Mouse (Mus musculus) adrenal gland (tissue): ENCODE results near the gene Ceacam9.

Experiments used
- intact Hi-C: fragments of 180-260 bp; cut with DNase I; formaldehyde crosslinking; loops from one replicate; pipeline ENCODE4 v1.15.1; 2025

Ceacam9 gene

DNA sequence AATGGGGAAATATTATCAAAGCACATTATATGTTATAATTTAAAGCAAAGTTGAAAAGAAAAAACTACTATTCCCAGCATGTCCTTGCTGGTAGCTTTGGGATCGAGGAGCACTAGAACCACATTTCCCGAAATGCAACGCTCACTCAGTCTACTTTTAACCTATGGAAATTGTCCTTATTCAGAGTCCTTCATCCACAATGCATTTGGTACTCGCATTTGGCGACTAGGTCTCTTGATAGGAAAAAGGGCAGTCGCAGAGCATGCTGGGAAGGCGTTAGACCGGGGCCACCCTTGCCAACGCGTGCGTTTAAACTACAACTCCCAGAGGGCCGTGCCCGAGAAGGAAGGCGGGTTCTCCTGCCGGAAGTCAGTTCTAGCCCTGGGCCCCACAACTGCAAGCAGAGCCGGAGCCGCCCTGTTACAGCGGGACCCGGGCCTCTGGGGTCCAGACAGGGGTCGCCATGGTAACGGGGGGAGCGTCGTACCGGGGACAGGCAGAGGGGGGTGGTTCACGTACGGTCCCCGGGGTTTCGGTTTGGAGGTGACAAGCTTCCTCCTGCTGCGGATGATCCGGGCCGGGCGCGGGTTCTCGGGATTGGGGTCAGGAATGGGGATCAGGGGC, 16.5 kb downstream of the Ceacam9 start, which contains the start of gene Ap2s1:
TSS of gene Ap2s1 (plus strand) at position 338 of the 624 bp plus-strand sequence.
- intact Hi-C loops, result no loop called here

DNA sequence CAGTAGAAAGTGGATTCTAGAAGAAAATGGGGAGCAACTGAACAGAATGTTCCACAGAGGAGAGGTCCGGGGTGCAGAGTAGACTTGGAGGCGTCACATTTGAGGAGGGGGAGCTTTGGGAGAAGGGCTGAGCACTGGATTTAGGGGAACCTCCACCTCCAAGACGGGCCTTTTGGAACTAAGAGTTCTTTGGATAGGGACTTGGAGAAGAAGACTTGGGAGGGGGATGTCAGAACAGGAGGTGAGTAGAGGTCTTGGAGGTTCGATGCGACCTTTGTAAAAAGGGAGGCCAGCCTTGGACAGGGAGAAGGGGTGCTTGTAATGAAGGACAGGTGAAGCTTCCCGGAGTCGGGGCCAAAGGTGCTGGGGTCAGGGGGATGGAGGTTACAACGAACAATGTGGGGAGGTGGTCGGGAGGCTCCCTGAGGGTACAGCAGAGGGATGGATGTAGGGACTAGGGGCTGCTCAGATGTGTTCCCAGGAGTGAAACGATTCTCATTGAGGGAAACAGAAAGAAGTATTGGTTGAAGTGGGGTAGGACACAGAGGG, 17.4 kb downstream of the Ceacam9 start:
- intact Hi-C loops, result no loop called here

DNA sequence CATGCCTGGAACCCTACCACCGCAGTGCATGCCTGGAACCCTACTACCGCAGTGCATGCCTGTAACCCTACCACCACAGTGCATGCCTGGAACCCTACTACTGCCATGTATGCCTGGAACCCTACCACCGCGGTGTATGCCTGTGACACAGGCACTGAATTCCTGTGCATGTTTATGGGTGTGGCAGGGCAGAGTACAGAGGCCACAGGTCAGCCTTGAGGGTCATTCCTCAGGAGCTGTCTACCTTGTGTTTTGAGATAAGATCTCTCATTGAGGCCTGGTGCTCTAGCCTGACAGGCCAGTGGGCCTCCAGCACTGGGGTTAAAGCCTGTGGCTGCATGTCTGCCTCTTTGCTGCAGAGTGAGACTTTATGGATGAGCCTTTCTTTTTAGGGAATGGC, 23.6 kb downstream of the Ceacam9 start:
- intact Hi-C loops, result no loop called here

- intact Hi-C loops, result loop anchor here (1.0 kb wide), 1 partner anchor 63 kb away; no protein-coding TSS in a partner anchor
These were observed 24.4 kb downstream of the Ceacam9 start for GRCm38 (mm10) chr7:16746093-16746492.

DNA sequence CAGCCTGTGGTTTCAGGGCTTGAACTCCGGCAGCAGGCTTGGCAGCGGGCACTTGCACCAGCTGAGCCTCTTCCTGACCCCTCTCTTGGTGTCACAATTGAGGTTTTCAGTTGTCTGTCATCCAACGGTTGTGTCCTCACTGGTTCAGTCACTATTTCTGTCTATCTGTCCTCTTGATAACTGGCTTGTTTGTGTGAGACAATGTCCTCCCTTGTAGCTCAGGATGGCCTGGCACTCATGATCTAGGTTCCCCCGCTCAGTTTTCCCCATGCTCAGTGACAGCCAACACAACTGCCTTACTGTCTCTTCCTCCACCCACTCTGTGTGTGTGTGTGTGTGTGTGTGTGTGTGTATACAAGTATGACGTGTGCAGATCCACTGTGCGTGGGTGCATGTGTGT, 25.9 kb downstream of the Ceacam9 start:
- intact Hi-C loops, result no loop called here

DNA sequence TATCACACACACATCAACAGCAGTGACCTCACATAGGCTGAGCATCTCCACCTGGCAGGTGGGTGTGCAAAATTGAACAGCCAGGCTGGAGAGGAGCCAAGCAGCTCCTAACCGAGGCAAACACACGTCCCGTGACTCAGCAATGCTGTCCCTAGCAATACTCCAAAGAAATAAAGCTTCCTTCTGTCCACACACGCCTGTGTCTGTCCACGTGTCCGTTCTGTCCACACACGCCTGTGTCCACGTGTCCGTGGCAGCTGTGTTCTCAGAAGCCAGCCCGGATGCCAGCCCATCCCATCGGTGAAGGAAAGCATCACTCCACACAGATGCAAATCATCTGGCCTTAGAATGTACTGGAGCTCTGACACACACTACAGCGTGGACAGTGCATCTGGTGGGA, 30.3 kb downstream of the Ceacam9 start:
- intact Hi-C loops, result no loop called here

GRCm38 (mm10) chr7:16755362-16756017, 33.8 kb downstream of the Ceacam9 start:
- intact Hi-C loops, result no loop called here

DNA sequence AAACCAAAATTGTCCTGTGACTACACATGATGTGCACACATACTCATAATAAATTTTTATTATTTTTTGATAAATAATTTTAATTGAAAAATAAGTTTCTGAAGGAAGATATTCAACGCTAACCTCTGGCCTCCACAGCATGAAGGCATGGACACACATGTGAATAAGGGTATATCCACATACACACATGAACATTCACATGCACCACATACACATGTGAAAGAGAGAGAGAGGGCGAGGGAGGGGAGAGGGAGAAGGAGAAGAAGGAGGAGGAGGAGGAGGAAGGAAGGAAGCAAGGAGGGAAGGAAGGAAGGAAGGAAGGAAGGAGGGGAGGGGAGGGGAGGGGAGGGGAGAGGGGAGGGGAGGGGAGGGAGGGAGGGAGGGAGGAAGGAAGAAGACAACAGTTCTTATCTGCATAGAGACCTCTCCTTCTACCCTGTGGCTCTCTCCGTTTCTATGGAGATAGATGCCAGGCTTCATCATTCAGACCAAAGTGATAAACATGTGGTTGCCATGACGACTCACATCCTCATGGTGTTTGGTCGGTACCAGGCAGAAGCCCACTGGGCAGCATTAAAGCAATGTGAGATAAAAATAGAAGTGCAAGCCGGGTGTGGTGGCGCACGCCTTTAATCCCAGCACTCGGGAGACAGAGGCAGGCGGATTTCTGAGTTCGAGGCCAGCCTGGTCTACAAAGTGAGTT, 37.3 kb downstream of the Ceacam9 start:
- intact Hi-C loops, result no loop called here

DNA sequence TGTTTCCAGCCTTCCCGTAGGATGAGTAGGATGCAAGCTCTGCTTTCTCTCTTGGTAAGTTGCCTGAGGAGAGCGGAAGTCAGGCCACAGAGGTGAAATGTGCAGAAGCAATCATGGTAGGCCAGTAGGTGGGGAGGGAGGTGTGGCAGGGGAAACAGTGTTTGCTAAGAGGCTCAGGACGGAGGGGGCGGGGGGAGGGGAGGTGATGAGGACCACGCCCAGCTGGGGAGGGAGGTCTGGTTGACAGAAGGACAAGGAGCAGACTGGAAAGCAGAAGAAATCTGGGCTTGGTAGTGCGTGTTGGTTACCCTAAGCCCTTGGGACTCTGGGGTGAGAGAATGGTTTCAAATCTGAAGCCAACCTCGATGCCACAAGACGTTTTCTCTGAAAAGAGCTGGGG, 38.6 kb downstream of the Ceacam9 start:
- intact Hi-C loops, result no loop called here

DNA sequence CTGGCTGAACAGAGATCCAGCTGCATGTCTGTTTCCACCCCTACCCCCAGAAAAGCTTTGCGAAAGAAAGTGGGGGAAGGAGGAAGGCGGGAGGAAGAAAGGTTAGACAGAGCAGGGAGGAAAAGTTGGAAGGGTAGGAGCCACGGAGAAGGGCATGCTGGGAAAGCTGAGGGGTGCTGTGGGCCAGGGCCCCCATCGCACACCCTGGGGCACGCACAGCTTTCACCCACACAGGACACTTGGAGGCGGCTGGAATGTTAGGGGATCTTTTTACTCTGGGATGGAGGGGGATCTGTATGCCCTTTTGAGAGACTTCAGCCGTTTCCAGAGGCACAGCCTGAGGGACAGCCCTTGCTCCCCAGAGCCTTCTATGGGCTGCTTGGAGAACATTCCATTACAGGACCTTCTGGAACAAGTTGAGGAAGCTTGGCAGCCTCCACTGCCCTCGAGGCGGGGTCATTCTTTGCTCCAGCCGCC, 39.3 kb downstream of the Ceacam9 start:
- intact Hi-C loops, result no loop called here

- intact Hi-C loops, result no loop called here
These were observed 39.9 kb downstream of the Ceacam9 start for GRCm38 (mm10) chr7:16761630-16762029.

DNA sequence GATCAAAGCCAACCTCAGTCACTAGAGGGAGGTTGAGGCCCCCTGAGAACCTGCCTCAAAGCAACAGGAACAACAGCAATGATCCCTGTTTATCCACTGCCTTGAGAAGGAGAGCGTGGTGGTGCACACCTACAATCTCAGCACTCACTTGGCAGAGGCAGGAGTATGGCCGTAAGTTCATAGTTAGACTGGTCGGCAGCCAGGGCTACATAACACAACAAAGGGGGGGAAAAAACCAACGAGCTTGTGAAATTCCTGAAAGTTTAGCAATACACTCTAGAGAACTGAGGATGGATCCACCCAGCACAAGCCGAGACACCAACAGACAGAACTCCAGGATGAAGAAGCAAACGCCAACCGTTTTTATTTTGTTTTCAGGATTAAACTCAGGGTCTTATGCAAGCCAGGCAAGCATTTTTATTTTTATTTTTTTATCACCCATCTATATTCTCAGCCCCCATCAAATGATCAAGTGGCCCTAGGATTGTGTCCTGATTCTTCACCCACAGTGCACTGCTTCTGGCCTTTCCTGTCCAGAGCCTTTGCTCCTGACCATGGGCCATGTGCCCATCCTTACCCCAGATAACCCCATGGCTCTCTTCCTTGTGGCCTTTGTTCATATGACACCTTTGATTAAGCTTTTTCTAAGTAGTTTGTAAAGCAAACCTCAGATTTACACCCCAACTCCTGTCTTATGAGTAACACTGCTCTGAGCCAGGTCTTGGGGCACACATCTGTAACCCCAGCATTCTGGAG, 41.9 kb downstream of the Ceacam9 start:
- intact Hi-C loops, result no loop called here

GRCm38 (mm10) chr7:16766443-16766842, 44.7 kb downstream of the Ceacam9 start:
- intact Hi-C loops, result no loop called here
